Mouse (Mus musculus): Measurements from ENCODE around the gene Fam102a.

DNA sequence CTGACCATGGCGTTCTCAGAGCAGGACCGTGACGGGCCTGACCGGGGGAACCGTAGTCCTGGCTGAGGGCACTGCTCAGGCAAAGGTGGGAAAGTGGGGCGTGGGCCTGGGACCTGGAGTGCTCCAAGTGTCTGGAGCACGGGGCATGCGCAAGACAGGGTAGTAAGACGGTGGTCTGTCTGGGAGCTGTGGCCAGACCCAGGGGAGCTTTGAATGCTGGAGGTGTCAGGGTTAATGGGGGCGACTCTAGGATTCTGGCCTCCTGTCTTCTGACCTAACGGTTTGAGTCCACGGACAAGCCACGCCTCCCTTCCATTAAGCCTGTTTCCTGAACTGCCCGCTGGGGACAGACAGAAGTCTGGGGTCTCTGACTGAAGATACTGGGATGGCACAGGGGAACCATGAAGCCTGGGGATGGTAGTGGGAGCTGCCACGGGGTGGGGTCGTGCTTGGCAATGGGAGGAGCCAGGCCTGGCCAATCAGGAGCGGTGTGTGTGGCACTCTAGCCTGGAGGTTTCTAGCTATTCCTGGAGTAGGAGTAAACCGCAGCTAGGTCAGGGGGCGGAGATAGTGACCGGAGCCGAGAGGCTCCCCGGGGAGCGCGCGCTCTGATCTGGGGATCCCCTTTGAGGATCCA lies 73.1 kb downstream of the Fam102a start:
- TF ChIP-seq CHD2 (IDR thresholded peaks at IDR 0.05; ENCODE audit: low read depth, low read length), result no peak
- no peak for TF ChIP-seq HCFC1 (IDR thresholded peaks at IDR 0.05; ENCODE audit: borderline replicate concordance, insufficient read depth, low read length)
- TF ChIP-seq ZNF384 (IDR thresholded peaks at IDR 0.05; ENCODE audit: low read depth, low read length), result no peak
- no peak for TF ChIP-seq ZC3H11A (IDR thresholded peaks at IDR 0.05; ENCODE audit: borderline replicate concordance, low read depth, low read length)
- TF ChIP-seq MAFK (IDR thresholded peaks at IDR 0.05; ENCODE audit: insufficient read depth, low read depth, low read length), result no peak
